Mouse (Mus musculus) heart, postnatal 0 days (tissue): ENCODE results near the gene Lyrm7. TPM values are rescaled to one million over a fixed set of nuclear protein-coding genes. Genes with fewer than 3 reads are reported as not detected.

Experiments
- ATAC-seq: fragments of 200-750 bp; cut with Nextera tagmentation; 2 replicates; pipeline ENCODE4 v1.8.0; 2017; ENCODE audit warnings: low read depth, moderate number of reproducible peaks, moderate library complexity; ENCODE audit not compliant: insufficient read depth
- DNase-seq: peaks from one replicate; pipeline ENCODE4 v3.0.0-alpha.2; 2016; ENCODE audit warnings: low spot score
- H3K27ac ChIP-seq: fragments of 300-500 bp; sonication (generic); 2 replicates; pipeline ENCODE4 v1.5.1; 2014; ENCODE audit warnings: low read depth, mild to moderate bottlenecking
- H3K27me3 ChIP-seq: fragments of 300-500 bp; sonication (generic); 2 replicates; pipeline ENCODE4 v1.6.1; 2014; ENCODE audit warnings: low read length, mixed read lengths; ENCODE audit not compliant: control insufficient read depth, insufficient read depth
- H3K36me3 ChIP-seq: fragments of 300-500 bp; sonication (generic); replicated peaks from 2 replicates; pipeline ENCODE4 v1.6.1; 2014; ENCODE audit warnings: low read length, mixed read lengths; ENCODE audit not compliant: control insufficient read depth, insufficient read depth
- H3K4me1 ChIP-seq: fragments of 300-500 bp; sonication (generic); 2 replicates; pipeline ENCODE4 v1.6.1; 2014; ENCODE audit warnings: antibody characterized with exemption; ENCODE audit not compliant: control insufficient read depth, insufficient read depth
- H3K4me2 ChIP-seq: fragments of 300-500 bp; sonication (generic); 2 replicates; pipeline ENCODE4 v1.6.1; 2014; ENCODE audit warnings: low read depth, mild to moderate bottlenecking, low read length, moderate library complexity
- H3K4me3 ChIP-seq: fragments of 300-500 bp; sonication (generic); 2 replicates; pipeline ENCODE4 v1.5.1; 2014; ENCODE audit warnings: low read depth, low read length
- H3K9ac ChIP-seq: fragments of 300-500 bp; sonication (generic); replicated peaks from 2 replicates; pipeline ENCODE4 v1.6.1; 2014; ENCODE audit warnings: low read depth, low read length, mixed read lengths
- H3K9me3 ChIP-seq: fragments of 300-500 bp; sonication (generic); replicated peaks from 2 replicates; pipeline ENCODE4 v1.6.1; 2016; ENCODE audit warnings: low read length; ENCODE audit not compliant: control insufficient read depth
- CTCF ChIP-seq: IDR thresholded peaks from 2 replicates; pipeline ENCODE4 v1.5.1; 2016; ENCODE audit warnings: antibody characterized with exemption, control low read depth, low read depth
- EP300 ChIP-seq: IDR thresholded peaks from 2 replicates; pipeline ENCODE4 v1.6.1; 2016; ENCODE audit warnings: antibody characterized with exemption, low read depth
- WGBS: fragments of 180-500 bp; shearing (Covaris S2); extraction: QIAGEN DNeasy Blood & Tissue Kit; methylation state at CpG from one replicate; pipeline ENCODE4 v1.1.7; 2014; 5-methylcytosine and 5-hydroxymethylcytosine counted together
- polyA plus RNA-seq: library from polyadenylated mRNA; unstranded; fragments of >200 nt; fragmentation: Nextera tagmentation; extraction: Ambion mirVana; gene quantifications from 2 replicates; pipeline ENCODE4 v1.2.1, GENCODE M21; 2015
- total RNA-seq: library from RNA; depleted of rRNA; stranded (reverse); fragments of >200 nt; gene quantifications from 2 replicates; pipeline ENCODE4 v1.2.3, GENCODE M21; 2014; ENCODE audit warnings: low replicate concordance

Lyrm7 gene
- total and polyA plus RNA-seq, 2 experiments from 2014 or later, result 4.5 to 20.2 TPM

- no peaks in the 10 kb centered on the region for H3K27me3 ChIP-seq
- TF ChIP-seq EP300, result no peak
- H3K4me3 ChIP-seq, result no peak overlapping the region
- 0 out of 2 replicates have a peak, but pooled peaks cover 4% of the 10 kb centered on the region for H3K4me1 ChIP-seq
- no peak for ATAC-seq
- H3K9me3 ChIP-seq, result no peaks in the 10 kb centered on the region
- H3K27ac ChIP-seq, result no peak overlapping the region
- H3K4me2 ChIP-seq, result no peak overlapping the region
- 64% methylated on average over 2 of the region's 2 CpGs for WGBS
- H3K9ac ChIP-seq, result no peak overlapping the region
- DNase-seq, result no peak
- peaks cover 31% of the 10 kb centered on the region for H3K36me3 ChIP-seq
Measured at GRCm38 (mm10) chr11:54868445-54868844, 7.7 kb upstream of the Lyrm7 start.

GRCm38 (mm10) chr11:54867903-54868434, 7.3 kb upstream of the Lyrm7 start:
- Histone ChIP-seq H3K36me3 (peaks cover 29% of the 10 kb centered on the region), H3K4me3 (no peak overlapping the region), H3K9me3 (no peaks in the 10 kb centered on the region), H3K27me3 (no peaks in the 10 kb centered on the region), H3K4me2 (no peak overlapping the region), H3K9ac (no peak overlapping the region), H3K4me1 (0 out of 2 replicates have a peak, but pooled peaks cover 4% of the 10 kb centered on the region), H3K27ac (no peak overlapping the region)
- TF ChIP-seq EP300, result no peak
- TF ChIP-seq CTCF, result no peak
- DNase-seq, result no peak
- ATAC-seq, result no peak
- WGBS, result 82% methylated on average over 3 of the region's 3 CpGs

- Histone ChIP-seq H3K9ac (peak overlapping the region; percentile 86), H3K4me1 (0 out of 2 replicates have a peak, but pooled peaks cover 4% of the 10 kb centered on the region), H3K4me3 (peak overlapping the region; percentile 72), H3K27ac (peak overlapping the region; percentile 89), H3K27me3 (no peaks in the 10 kb centered on the region), H3K9me3 (no peaks in the 10 kb centered on the region), H3K4me2 (peak overlapping the region; percentile 76), H3K36me3 (peaks cover 22% of the 10 kb centered on the region)
- ATAC-seq (no peak), DNase-seq (no peak)
- 4% methylated on average over 5 of the region's 5 CpGs for WGBS
- TF ChIP-seq EP300 (no peak), CTCF (no peak)
Measured at GRCm38 (mm10) chr11:54867049-54867385, 6.3 kb upstream of the Lyrm7 start.

GRCm38 (mm10) chr11:54866119-54867048, 5.7 kb upstream of the Lyrm7 start, which contains the start of gene Hint1:
Hint1 (plus strand) TSS chr11:54866383.
- Histone ChIP-seq H3K9me3 (no peaks in the 10 kb centered on the region), H3K4me1 (0 out of 2 replicates have a peak, but pooled peaks cover 7% of the 10 kb centered on the region), H3K27ac (peak within 1 kb of the TSS; percentile 89), H3K4me2 (peak within 1 kb of the TSS; percentile 76), H3K27me3 (no peaks in the 10 kb centered on the region), H3K36me3 (peaks cover 15% of the 10 kb centered on the region), H3K4me3 (peak within 1 kb of the TSS; percentile 72), H3K9ac (peak within 1 kb of the TSS; percentile 86)
- ATAC-seq (peak; percentile 85), DNase-seq (peak; percentile 89)
- TF ChIP-seq CTCF, result 0 out of 2 replicates have a peak, but pooled peaks have one; percentile 10
- TF ChIP-seq EP300, result no peak
- WGBS, result under 1% methylated on average over 100 of the region's 107 CpGs

- Histone ChIP-seq H3K36me3 (peaks cover 7% of the 10 kb centered on the region), H3K27me3 (no peaks in the 10 kb centered on the region), H3K9ac (peak overlapping the region; percentile 86; the same call in 1 of the 2 replicates), H3K4me2 (peak overlapping the region; percentile 76), H3K4me1 (0 out of 2 replicates have a peak, but pooled peaks cover 7% of the 10 kb centered on the region), H3K4me3 (peak overlapping the region; percentile 72), H3K27ac (peak overlapping the region; percentile 89), H3K9me3 (no peaks in the 10 kb centered on the region)
- ATAC-seq (no peak), DNase-seq (no peak)
- WGBS, result 67% methylated on average over 6 of the region's 6 CpGs
- TF ChIP-seq EP300, result no peak
- no peak for TF ChIP-seq CTCF
Measured at GRCm38 (mm10) chr11:54865330-54866085, 4.8 kb upstream of the Lyrm7 start.
